Comparison of ENCODE assay signal across 12 mouse cellular contexts in the genomic region with DNA sequence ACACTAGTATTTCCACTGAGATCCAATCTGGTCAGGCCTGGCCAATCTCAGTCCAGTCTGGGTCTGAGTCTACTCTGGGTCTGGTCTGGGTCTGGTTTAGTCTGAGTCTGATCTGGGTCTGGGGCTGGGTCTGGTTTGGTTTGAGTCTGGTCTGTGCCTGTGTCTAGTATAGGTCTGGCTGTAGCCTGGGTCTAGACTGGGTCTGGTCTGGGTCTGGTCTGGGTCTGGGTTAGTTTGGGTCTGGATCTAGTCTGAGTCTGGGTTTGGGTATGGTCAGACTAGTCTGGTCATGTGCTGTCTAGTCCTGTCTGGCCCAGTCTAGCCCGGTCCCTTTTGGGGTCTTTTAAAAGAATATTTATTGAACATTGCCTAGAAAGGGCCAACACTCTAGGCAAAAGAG. TPM values are rescaled to one million over a fixed set of nuclear protein-coding genes. Genes with fewer than 3 reads are reported as not detected.
DNase-seq lines count a peak whose midpoint lies in the region; ATAC-seq and TF ChIP-seq lines count a peak whose summit lies in the region.
"Had no signal": no experiment of that assay in that cellular context is flagged by ENCODE, and none has a peak within 500 bp of the region (broad histone marks: within the 10 kb centered on the region; RNA-seq: fewer than 3 reads in every experiment).

No protein-coding gene starts in this region.

- peaks cover 7% of the 10 kb centered on the region for H3K4me1 ChIP-seq in heart, embryonic 10.5 days
- peaks cover 4% of the 10 kb centered on the region for H3K4me1 ChIP-seq in heart, adult 2 months (ENCODE audit: control insufficient read depth, insufficient read depth, low read length)
- 0 out of 2 replicates have a peak, but pooled peaks cover 4% of the 10 kb centered on the region for H3K4me1 ChIP-seq in midbrain, embryonic 13.5 days (replicated peaks)
- H3K4me1 ChIP-seq in midbrain, postnatal 0 days (ENCODE audit: insufficient read depth, low read length), result no peaks in the 10 kb centered on the region
- H3K4me1 ChIP-seq in embryonic facial prominence, embryonic 13.5 days, result peaks cover 24% of the 10 kb centered on the region
- H3K4me1 ChIP-seq in limb, embryonic 10.5 days, result peaks cover 22% of the 10 kb centered on the region
- peaks cover 4% of the 10 kb centered on the region; the same call in 1 of the 2 replicates for H3K4me1 ChIP-seq in intestine, embryonic 16.5 days (ENCODE audit: control insufficient read depth, insufficient read depth, low read length)

- no peaks in the 10 kb centered on the region for H3K27me3 ChIP-seq in heart, embryonic 10.5 days (ENCODE audit: insufficient read depth, poor library complexity, severe bottlenecking)
- H3K27me3 ChIP-seq in heart, adult 2 months (ENCODE audit: control insufficient read depth, insufficient read depth, low read length), result no peaks in the 10 kb centered on the region
- no peaks in the 10 kb centered on the region for H3K27me3 ChIP-seq in midbrain, embryonic 13.5 days
- no peaks in the 10 kb centered on the region for H3K27me3 ChIP-seq in midbrain, postnatal 0 days (ENCODE audit: insufficient read depth, low read length)
- H3K27me3 ChIP-seq in embryonic facial prominence, embryonic 13.5 days, result no peaks in the 10 kb centered on the region
- no peaks in the 10 kb centered on the region for H3K27me3 ChIP-seq in limb, embryonic 10.5 days (ENCODE audit: low read depth, poor library complexity, severe bottlenecking)
- H3K27me3 ChIP-seq in intestine, embryonic 16.5 days (replicated peaks; ENCODE audit: control insufficient read depth, insufficient read depth, low read length), result no peaks in the 10 kb centered on the region

- H3K27ac ChIP-seq in heart, embryonic 10.5 days, result peak overlapping the region; percentile 52; the same call in 1 of the 2 replicates
- no peak overlapping the region for H3K27ac ChIP-seq in heart, adult 2 months
- H3K27ac ChIP-seq in midbrain, embryonic 13.5 days, result no peak overlapping the region
- no peak overlapping the region for H3K27ac ChIP-seq in midbrain, postnatal 0 days (ENCODE audit: low read depth, low read length)
- peak overlapping the region; percentile 66 for H3K27ac ChIP-seq in embryonic facial prominence, embryonic 13.5 days
- peak overlapping the region; percentile 81 for H3K27ac ChIP-seq in limb, embryonic 10.5 days
- H3K27ac ChIP-seq in intestine, embryonic 16.5 days (ENCODE audit: low read length), result no peak overlapping the region
- H3K27ac ChIP-seq: liver, embryonic 14.5 days had no signal

- no peak for TF ChIP-seq POLR2A in heart, adult 2 months (IDR thresholded peaks at IDR 0.05; ENCODE audit: insufficient read depth, low read depth, low read length)

- no peak for TF ChIP-seq CTCF in heart, adult 2 months (IDR thresholded peaks at IDR 0.05)
- no peak for TF ChIP-seq CTCF in midbrain, postnatal 0 days (IDR thresholded peaks at IDR 0.05)

- H3K9me3 ChIP-seq in heart, embryonic 10.5 days, result no peaks in the 10 kb centered on the region
- no peaks in the 10 kb centered on the region for H3K9me3 ChIP-seq in midbrain, embryonic 13.5 days
- H3K9me3 ChIP-seq in midbrain, postnatal 0 days (ENCODE audit: low read length), result no peaks in the 10 kb centered on the region
- no peaks in the 10 kb centered on the region for H3K9me3 ChIP-seq in embryonic facial prominence, embryonic 13.5 days
- no peaks in the 10 kb centered on the region for H3K9me3 ChIP-seq in limb, embryonic 10.5 days (replicated peaks)
- H3K9me3 ChIP-seq in intestine, embryonic 16.5 days (ENCODE audit: control insufficient read depth, low read length), result no peaks in the 10 kb centered on the region

- H3K36me3 ChIP-seq in heart, embryonic 10.5 days, result no peaks in the 10 kb centered on the region
- no peaks in the 10 kb centered on the region for H3K36me3 ChIP-seq in heart, adult 2 months (ENCODE audit: control insufficient read depth, insufficient read depth, low read length)
- H3K36me3 ChIP-seq in midbrain, embryonic 13.5 days, result no peaks in the 10 kb centered on the region
- no peaks in the 10 kb centered on the region for H3K36me3 ChIP-seq in midbrain, postnatal 0 days (ENCODE audit: insufficient read depth, low read length)
- H3K36me3 ChIP-seq in embryonic facial prominence, embryonic 13.5 days, result no peaks in the 10 kb centered on the region
- H3K36me3 ChIP-seq in limb, embryonic 10.5 days, result peaks cover 7% of the 10 kb centered on the region
- no peaks in the 10 kb centered on the region for H3K36me3 ChIP-seq in intestine, embryonic 16.5 days (ENCODE audit: control insufficient read depth, insufficient read depth, low read length)

- intact Hi-C loops in heart, adult 2 months (cut with DNase I), result no loop called here

- H3K4me3 ChIP-seq in heart, embryonic 10.5 days, result no peak overlapping the region
- no peak overlapping the region for H3K4me3 ChIP-seq in heart, adult 2 months
- no peak overlapping the region for H3K4me3 ChIP-seq in midbrain, embryonic 13.5 days (replicated peaks)
- H3K4me3 ChIP-seq in midbrain, postnatal 0 days (ENCODE audit: low read depth, low read length), result no peak overlapping the region
- no peak overlapping the region for H3K4me3 ChIP-seq in embryonic facial prominence, embryonic 13.5 days
- no peak overlapping the region for H3K4me3 ChIP-seq in limb, embryonic 10.5 days
- H3K4me3 ChIP-seq in intestine, embryonic 16.5 days (ENCODE audit: low read length), result no peak overlapping the region

- DNase-seq in heart, embryonic 10.5 days (ENCODE audit: low spot score), result no peak
- no peak for DNase-seq in heart, adult 2 months
- DNase-seq in midbrain, postnatal 0 days (ENCODE audit: low spot score), result no peak
- DNase-seq in limb, embryonic 10.5 days (ENCODE audit: low spot score), result peak; percentile 57
- DNase-seq: kidney, postnatal 14 days; midbrain, embryonic 14.5 days had no signal

- WGBS in heart, embryonic 10.5 days, result 92% methylated on average over 1 of the region's 1 CpGs
- 100% methylated on average over 1 of the region's 1 CpGs for WGBS in heart, adult 2 months
- WGBS in midbrain, embryonic 13.5 days, result 95% methylated on average over 1 of the region's 1 CpGs
- WGBS in midbrain, postnatal 0 days, result 88% methylated on average over 1 of the region's 1 CpGs
- 44% methylated on average over 1 of the region's 1 CpGs for WGBS in embryonic facial prominence, embryonic 13.5 days
- 71% methylated on average over 1 of the region's 1 CpGs for WGBS in limb, embryonic 10.5 days
- 78% methylated on average over 1 of the region's 1 CpGs for WGBS in intestine, embryonic 16.5 days

- no peak overlapping the region for H3K9ac ChIP-seq in heart, adult 2 months (ENCODE audit: low read depth, low read length)
- no peak overlapping the region for H3K9ac ChIP-seq in midbrain, embryonic 13.5 days (replicated peaks)
- H3K9ac ChIP-seq in midbrain, postnatal 0 days (replicated peaks; ENCODE audit: low read length, poor library complexity, severe bottlenecking), result no peak overlapping the region
- no peak overlapping the region for H3K9ac ChIP-seq in embryonic facial prominence, embryonic 13.5 days
- H3K9ac ChIP-seq in intestine, embryonic 16.5 days (ENCODE audit: low read depth, low read length), result no peak overlapping the region
- H3K9ac ChIP-seq: liver, embryonic 14.5 days had no signal

- H3K79me2 ChIP-seq in heart, adult 2 months (replicated peaks; ENCODE audit: control insufficient read depth, insufficient read depth, low read length), result 0 out of 2 replicates have a peak, but pooled peaks cover 2% of the 10 kb centered on the region

- 0 out of 2 replicates have a peak, but pooled peaks have one; percentile 37 for ATAC-seq in midbrain, embryonic 13.5 days
- no peak; the same call in 1 of the 2 replicates for ATAC-seq in midbrain, postnatal 0 days (ENCODE audit: low FRiP score)
- ATAC-seq in embryonic facial prominence, embryonic 13.5 days (ENCODE audit: insufficient number of reproducible peaks, insufficient read depth, low FRiP score, low TSS enrichment, low read depth), result no peak
- no peak for ATAC-seq in erythroblast, adult 5-6 weeks (replicated peaks; ENCODE audit: low FRiP score, poor library complexity, severe bottlenecking)
- ATAC-seq in intestine, embryonic 16.5 days, result no peak

- H3K4me2 ChIP-seq in midbrain, embryonic 13.5 days (replicated peaks), result no peak overlapping the region
- H3K4me2 ChIP-seq in midbrain, postnatal 0 days (ENCODE audit: low read depth, low read length, poor library complexity, severe bottlenecking), result no peak overlapping the region
- no peak overlapping the region for H3K4me2 ChIP-seq in embryonic facial prominence, embryonic 13.5 days
- H3K4me2 ChIP-seq in intestine, embryonic 16.5 days (ENCODE audit: low read depth, low read length), result no peak overlapping the region

- TF ChIP-seq EP300 in heart, adult 2 months (IDR thresholded peaks at IDR 0.05; ENCODE audit: insufficient read depth, low read depth, low read length), result no peak

RNA-seq across cellular contexts. Expression of a gene that starts 41.2 kb away (rescaled TPM):
- polyA plus RNA-seq in heart, embryonic 10.5 days (2016; fragmentation: Nextera tagmentation; extraction: Ambion mirVana), result 7.7 and 8.8 TPM in 2 replicates
- 1 to 10 TPM; 3.9 to 4.2 TPM for total RNA-seq in heart, adult 2 months (2021)
- 2.4 and 4.7 TPM in 2 replicates for polyA plus RNA-seq in heart, adult 2 months (2012; rRNA removed)
- polyA plus RNA-seq in midbrain, embryonic 13.5 days (2015; fragmentation: Nextera tagmentation; extraction: Ambion mirVana), result 21.3 and 22.7 TPM in 2 replicates
- total RNA-seq in midbrain, postnatal 0 days (2014; rRNA removed), result 15.9 and 16.0 TPM in 2 replicates
- polyA plus RNA-seq in midbrain, postnatal 0 days (2015; fragmentation: Nextera tagmentation; extraction: Ambion mirVana), result 11.0 and 11.7 TPM in 2 replicates
- polyA plus RNA-seq in embryonic facial prominence, embryonic 13.5 days (2015; fragmentation: Nextera tagmentation; extraction: Ambion mirVana), result 8.1 and 9.8 TPM in 2 replicates
- 23.0 and 23.5 TPM in 2 replicates for polyA plus RNA-seq in limb, embryonic 10.5 days (2016; fragmentation: Nextera tagmentation; extraction: Ambion mirVana)
- 0.63 and 1.3 TPM in 2 replicates for total RNA-seq in erythroblast, adult 5-6 weeks (2015; ENCODE audit: low replicate concordance)
- 2.9 TPM in 1 of 2 replicates, not detected in the other for total RNA-seq in erythroblast, adult 5-6 weeks (2017; ENCODE audit: low replicate concordance)
- polyA plus RNA-seq in intestine, embryonic 16.5 days (2015; fragmentation: Nextera tagmentation; extraction: Ambion mirVana), result 2.4 and 3.2 TPM in 2 replicates
- total RNA-seq: MEL had no signal

Comparison
In these comparisons a context has a peak if more than half of its experiments do, and no peak if none do; other contexts are left out.
1. H3K27ac ChIP-seq: peak in heart, embryonic 10.5 days (single experiment), embryonic facial prominence, embryonic 13.5 days (single experiment) and limb, embryonic 10.5 days (single experiment); none in heart, adult 2 months (single experiment), midbrain, embryonic 13.5 days (single experiment), midbrain, postnatal 0 days (single experiment) and intestine, embryonic 16.5 days (single experiment).